Mouse (Mus musculus): ENCODE measurements around the gene Gm14548. TPM values are rescaled to one million over a fixed set of nuclear protein-coding genes. Genes with fewer than 3 reads are reported as not detected.
"Not testable (repeated sequence)": the region's sequence is repeated elsewhere in the genome, so short reads cannot be mapped to it uniquely, and the experiment has no call there.

Gm14548 gene
- total RNA-seq (2021) (under 1 TPM; 0.18 to 0.25 TPM), polyA plus RNA-seq (2012; rRNA removed) (2.2 TPM in 1 of 2 replicates, not detected in the other)
- long read RNA-seq, partial matches to known transcripts, result 0 of 2 reads
- long read RNA-seq, other reads (novel, unspliced or antisense), result 2 of 2 reads

DNA sequence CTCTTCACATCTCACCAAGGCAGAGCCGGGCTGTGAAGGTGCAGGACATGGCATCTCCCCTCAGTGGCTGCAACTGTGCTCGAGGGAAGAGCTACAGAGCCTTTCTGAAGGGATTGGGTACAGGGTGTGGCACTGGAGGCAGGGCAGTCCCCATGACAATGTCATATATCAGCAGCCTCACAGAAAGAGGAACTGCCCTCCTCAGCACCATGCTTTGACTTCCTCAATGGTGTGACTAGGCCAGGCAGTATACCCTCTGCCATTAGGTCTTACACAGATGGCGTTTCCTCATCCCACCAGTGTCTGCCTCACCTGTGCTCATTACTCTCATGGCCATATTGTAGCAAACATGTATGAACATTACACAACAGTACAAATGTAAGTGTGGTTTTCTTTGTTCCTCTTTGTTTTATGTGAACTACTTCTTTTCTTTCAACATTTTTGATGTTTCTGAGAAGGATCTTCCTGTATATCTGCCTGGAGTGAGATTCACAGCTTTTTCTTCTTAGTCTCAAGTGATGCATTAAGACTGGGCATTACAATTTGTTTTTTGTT, at the start of gene Gm14548:
Gm14548 (minus strand) TSS at position 85 of the 555 bp plus-strand sequence.
- H3K36me3 ChIP-seq (ENCODE audit: control insufficient read depth, insufficient read depth, low read length); H3K79me2 ChIP-seq (replicated peaks; ENCODE audit: control insufficient read depth, insufficient read depth, low read length); H3K4me1 ChIP-seq (ENCODE audit: control insufficient read depth, insufficient read depth, low read length); H3K27ac ChIP-seq; H3K9ac ChIP-seq (ENCODE audit: low read depth, low read length); H3K27me3 ChIP-seq (ENCODE audit: control insufficient read depth, insufficient read depth, low read length); H3K4me3 ChIP-seq; intact Hi-C loops (cut with DNase I): not testable (repeated sequence)
- WGBS, result 53% methylated on average over 3 of the region's 3 CpGs
- peak in 1 of 2 experiments; percentile 44 for DNase-seq

DNA sequence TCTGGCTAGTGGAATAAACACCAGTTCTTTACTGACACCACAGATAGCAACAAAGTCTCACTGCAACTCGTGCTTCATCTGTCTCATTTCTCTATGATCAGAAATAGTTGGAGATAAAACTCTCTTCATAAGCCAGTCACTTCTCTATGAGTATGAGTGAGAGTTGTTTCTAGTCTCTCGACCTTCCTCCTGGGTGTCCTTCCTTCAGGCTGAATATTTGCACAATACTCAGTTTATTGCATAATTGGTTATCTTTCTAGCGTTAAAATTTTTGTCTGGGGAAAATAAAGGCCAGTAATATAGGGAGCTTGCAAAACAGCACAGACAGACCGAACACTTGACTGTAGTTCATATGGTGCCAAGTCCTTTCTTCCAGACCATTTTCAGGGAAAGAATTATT, 48.2 kb upstream of the Gm14548 start:
- TF ChIP-seq POLR2A (IDR thresholded peaks at IDR 0.05; ENCODE audit: insufficient read depth, low read depth, low read length) (no peak), EP300 (IDR thresholded peaks at IDR 0.05; ENCODE audit: insufficient read depth, low read depth, low read length) (no peak), CTCF (IDR thresholded peaks at IDR 0.05) (no peak)
- WGBS, result 57% methylated on average over 4 of the region's 4 CpGs
- H3K79me2 ChIP-seq (replicated peaks; ENCODE audit: control insufficient read depth, insufficient read depth, low read length), result no peaks in the 10 kb centered on the region
- no peak overlapping the region for H3K27ac ChIP-seq
- no peaks in the 10 kb centered on the region for H3K36me3 ChIP-seq (ENCODE audit: control insufficient read depth, insufficient read depth, low read length)
- no peak overlapping the region for H3K9ac ChIP-seq (ENCODE audit: low read depth, low read length)
- DNase-seq, result no peak
- no peak overlapping the region for H3K4me3 ChIP-seq
- H3K27me3 ChIP-seq (ENCODE audit: control insufficient read depth, insufficient read depth, low read length), result no peaks in the 10 kb centered on the region
- H3K4me1 ChIP-seq (ENCODE audit: control insufficient read depth, insufficient read depth, low read length), result no peaks in the 10 kb centered on the region
- intact Hi-C loops (cut with DNase I), result no loop called here

GRCm38 (mm10) chr7:3940915-3941314, 43.0 kb upstream of the Gm14548 start:
- intact Hi-C loops (cut with DNase I), result no loop called here
- H3K36me3 ChIP-seq (ENCODE audit: control insufficient read depth, insufficient read depth, low read length), result no peaks in the 10 kb centered on the region

DNA sequence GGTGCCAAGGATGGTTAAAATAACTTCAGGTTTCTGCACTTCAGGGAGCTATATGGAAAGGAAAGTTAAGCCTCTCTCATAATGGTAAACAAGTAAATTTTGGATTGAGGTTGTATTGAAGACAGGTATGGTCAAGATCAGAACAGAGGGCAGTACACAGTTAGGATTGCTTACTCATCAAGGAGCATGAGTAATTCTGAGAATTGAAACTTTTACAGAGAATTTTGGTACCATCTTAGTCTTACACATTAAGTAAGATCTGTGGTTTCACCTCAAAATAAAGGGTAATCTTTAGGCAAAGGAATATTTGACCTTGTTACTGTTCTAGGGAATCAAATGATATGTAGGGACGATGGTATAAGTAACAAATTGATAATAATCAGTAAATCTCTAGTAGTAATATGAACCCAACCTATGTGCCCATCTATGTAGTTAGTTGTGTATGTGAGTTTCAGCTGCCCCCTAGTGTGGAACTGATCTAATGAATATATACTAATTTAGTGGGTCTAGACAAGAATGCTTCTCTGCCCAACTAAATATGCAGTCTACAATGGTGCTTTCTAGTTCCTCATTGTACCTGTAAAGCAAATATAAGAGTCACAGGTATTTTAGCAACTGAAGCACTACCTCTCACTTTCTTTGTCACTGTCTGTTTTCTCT, 42.1 kb upstream of the Gm14548 start:
- H3K36me3 ChIP-seq (ENCODE audit: control insufficient read depth, insufficient read depth, low read length), result no peaks in the 10 kb centered on the region
- no peaks in the 10 kb centered on the region for H3K27me3 ChIP-seq (ENCODE audit: control insufficient read depth, insufficient read depth, low read length)
- no peak overlapping the region for H3K9ac ChIP-seq (ENCODE audit: low read depth, low read length)
- no peak for DNase-seq
- TF ChIP-seq CTCF (IDR thresholded peaks at IDR 0.05) (peak; percentile 21; the same call in 1 of the 2 replicates), POLR2A (IDR thresholded peaks at IDR 0.05; ENCODE audit: insufficient read depth, low read depth, low read length) (no peak)
- no peaks in the 10 kb centered on the region for H3K4me1 ChIP-seq (ENCODE audit: control insufficient read depth, insufficient read depth, low read length)
- no peak overlapping the region for H3K4me3 ChIP-seq
- intact Hi-C loops (cut with DNase I), result no loop called here
- H3K79me2 ChIP-seq (replicated peaks; ENCODE audit: control insufficient read depth, insufficient read depth, low read length), result no peaks in the 10 kb centered on the region
- 53% methylated on average over 1 of the region's 1 CpGs for WGBS
- no peak overlapping the region for H3K27ac ChIP-seq

More at GRCm38 (mm10) chr7:3940915-3941314, 43.0 kb upstream of the Gm14548 start:
- Histone ChIP-seq H3K27ac (no peak overlapping the region), H3K4me1 (ENCODE audit: control insufficient read depth, insufficient read depth, low read length) (no peaks in the 10 kb centered on the region), H3K79me2 (replicated peaks; ENCODE audit: control insufficient read depth, insufficient read depth, low read length) (no peaks in the 10 kb centered on the region), H3K27me3 (ENCODE audit: control insufficient read depth, insufficient read depth, low read length) (no peaks in the 10 kb centered on the region), H3K9ac (ENCODE audit: low read depth, low read length) (no peak overlapping the region), H3K4me3 (no peak overlapping the region)
- 60% methylated on average over 3 of the region's 3 CpGs for WGBS
- no peak for TF ChIP-seq POLR2A (IDR thresholded peaks at IDR 0.05; ENCODE audit: insufficient read depth, low read depth, low read length)
- DNase-seq, result no peak

DNA sequence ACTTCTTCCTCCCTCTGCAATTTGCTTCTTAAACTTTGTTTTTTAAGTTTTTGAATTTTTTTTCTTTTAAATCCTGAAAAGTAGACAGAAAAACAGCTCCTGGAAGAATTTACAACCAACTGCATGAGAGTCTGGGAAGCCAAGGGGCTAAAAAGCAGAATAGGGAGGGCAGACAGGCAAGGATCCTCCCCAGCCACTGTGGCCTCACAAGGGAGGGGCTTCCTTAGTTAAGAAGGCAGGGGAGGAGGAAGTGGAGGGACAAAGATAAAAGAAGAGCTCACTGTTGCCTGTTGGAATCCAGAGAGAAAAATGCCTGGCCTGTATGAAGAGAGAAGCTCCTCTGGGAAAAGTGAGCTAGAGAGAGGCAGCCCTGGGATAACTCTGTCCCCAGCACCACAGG, 37.6 kb upstream of the Gm14548 start:
- DNase-seq; H3K79me2 ChIP-seq (replicated peaks; ENCODE audit: control insufficient read depth, insufficient read depth, low read length); H3K4me1 ChIP-seq (ENCODE audit: control insufficient read depth, insufficient read depth, low read length); H3K27ac ChIP-seq; H3K9ac ChIP-seq (ENCODE audit: low read depth, low read length); H3K36me3 ChIP-seq (ENCODE audit: control insufficient read depth, insufficient read depth, low read length); intact Hi-C loops (cut with DNase I); H3K27me3 ChIP-seq (ENCODE audit: control insufficient read depth, insufficient read depth, low read length); H3K4me3 ChIP-seq: not testable (repeated sequence)

- intact Hi-C loops (cut with DNase I); H3K27ac ChIP-seq; H3K4me1 ChIP-seq (ENCODE audit: control insufficient read depth, insufficient read depth, low read length); H3K36me3 ChIP-seq (ENCODE audit: control insufficient read depth, insufficient read depth, low read length); H3K4me3 ChIP-seq; H3K79me2 ChIP-seq (replicated peaks; ENCODE audit: control insufficient read depth, insufficient read depth, low read length); H3K27me3 ChIP-seq (ENCODE audit: control insufficient read depth, insufficient read depth, low read length); H3K9ac ChIP-seq (ENCODE audit: low read depth, low read length): not testable (repeated sequence)
- WGBS, result 57% methylated on average over 2 of the region's 2 CpGs
- DNase-seq, result peak in 1 of 2 experiments; percentile 31
Observed at GRCm38 (mm10) chr7:3915387-3915786, 17.5 kb upstream of the Gm14548 start, which contains the start of gene Lilra6. Lilra6 (minus strand) TSS chr7:3915503.

Data from heart, adult 2 months (tissue).